Mouse (Mus musculus) liver, adult (tissue): ENCODE measurements around the gene Igsf21.

Source experiments
- GATA4 ChIP-seq: IDR thresholded peaks from 2 replicates; pipeline ENCODE4 v1.6.1; 2014; ENCODE audit warnings: mild to moderate bottlenecking, low read length; ENCODE audit not compliant: insufficient replicate concordance

The Igsf21 gene

DNA sequence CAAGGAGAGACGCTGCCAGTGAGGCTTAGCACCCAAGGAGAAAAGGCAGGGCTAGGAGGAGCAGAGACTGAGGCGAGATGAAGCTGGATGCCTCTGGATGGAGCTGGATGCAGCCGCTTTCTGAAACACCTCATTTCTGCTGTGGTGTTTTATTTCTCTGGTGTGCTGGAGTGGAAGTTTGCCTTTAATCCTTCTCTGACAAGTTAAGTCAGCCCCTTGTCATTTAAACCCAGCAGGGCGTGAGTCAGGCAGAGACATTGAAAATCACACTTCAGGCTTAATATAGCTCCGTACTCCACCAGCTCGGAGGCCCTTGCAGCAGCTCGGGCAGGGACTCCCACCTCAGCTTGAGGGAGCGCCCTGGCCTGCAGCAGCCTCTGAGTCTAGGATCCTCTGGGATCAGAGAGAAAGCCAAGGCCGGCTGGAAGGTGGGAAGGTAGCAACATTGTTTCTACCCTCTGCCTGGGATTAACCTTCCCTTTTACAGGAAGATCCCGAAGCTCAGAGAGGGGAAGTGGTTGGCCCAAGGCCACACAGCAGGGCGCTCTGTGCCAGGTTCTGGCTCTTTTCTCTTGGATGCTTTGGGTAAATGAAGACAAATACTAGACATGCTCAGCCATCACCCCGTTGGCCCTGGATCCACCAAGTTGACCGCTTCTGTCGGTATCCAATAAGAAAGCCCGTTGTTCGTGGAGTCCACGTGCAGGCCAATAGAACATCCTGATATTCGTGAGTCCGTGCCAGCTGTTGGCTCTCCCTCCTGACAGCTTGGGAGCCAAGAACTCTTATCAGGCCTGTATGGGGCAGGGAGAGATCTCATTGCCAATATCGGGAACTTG, 98.5 kb downstream of the Igsf21 start:
- no peak for TF ChIP-seq GATA4

DNA sequence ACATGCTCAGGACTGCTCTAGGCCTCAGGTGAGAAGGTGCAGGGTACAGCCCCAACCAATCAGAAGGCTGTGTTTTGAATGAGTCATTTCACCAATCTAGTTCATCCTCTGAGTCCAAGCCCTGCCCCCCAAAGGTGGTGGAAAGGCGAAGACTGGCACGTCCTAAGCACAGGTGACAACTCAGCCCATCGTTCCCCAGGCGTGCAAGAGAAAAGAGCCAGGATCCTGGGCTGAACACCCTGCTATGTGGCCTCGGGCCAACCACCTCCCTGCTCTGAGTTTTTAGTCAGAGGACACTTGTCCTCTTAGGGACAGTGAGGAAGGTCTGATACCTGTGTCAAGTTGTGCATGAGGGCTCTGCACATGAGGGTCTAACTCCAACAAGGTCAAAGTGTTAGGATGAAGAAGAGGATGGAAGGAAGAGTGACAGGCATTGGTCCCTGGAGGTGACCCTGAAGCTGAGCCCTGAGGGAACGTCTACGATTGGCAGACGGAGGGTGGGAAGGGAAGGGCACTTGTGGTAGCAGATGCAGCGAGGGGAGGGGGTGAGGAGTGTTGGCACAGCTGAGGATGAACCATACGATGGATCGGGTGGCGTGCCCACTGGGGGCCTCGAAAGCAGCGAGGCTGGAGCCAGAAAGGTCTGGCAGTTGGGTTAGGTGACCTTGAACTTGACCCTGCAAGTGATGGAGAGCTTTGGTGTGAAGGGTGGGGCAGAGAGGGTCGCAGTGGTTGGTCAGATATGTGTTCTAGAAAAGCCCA, 99.3 kb downstream of the Igsf21 start:
- TF ChIP-seq GATA4 = no peak

DNA sequence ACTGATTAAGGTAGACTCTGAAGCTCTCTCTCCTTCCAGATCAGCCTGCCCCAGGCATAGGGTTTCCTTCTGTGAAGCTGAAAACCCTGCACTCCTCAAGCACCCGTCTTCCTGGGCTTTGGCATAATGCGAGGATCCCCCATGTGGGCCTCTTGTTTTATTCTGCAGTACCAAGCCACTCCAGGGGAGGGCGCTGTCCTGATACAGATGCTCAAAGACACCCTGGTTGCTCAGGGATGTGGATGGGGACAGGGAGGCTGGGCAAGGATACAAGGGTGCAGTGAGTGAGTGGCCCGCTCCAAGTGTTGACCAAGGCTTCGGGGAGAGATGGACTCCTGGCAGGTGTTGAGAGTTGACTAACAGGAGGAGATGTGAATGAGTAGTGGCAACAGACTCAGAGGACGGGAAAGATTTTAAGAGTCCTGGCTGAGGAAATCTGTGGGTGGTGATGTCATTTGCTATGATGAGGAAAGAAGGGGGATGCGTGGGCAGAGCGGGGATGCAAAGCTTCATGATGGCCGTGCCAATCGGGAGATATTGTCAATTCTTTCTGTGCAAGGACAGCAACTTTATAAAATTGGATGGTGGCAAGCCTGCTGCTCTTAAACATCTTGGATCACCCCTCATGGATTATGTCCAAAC, 102.6 kb downstream of the Igsf21 start:
- TF ChIP-seq GATA4 = no peak

DNA sequence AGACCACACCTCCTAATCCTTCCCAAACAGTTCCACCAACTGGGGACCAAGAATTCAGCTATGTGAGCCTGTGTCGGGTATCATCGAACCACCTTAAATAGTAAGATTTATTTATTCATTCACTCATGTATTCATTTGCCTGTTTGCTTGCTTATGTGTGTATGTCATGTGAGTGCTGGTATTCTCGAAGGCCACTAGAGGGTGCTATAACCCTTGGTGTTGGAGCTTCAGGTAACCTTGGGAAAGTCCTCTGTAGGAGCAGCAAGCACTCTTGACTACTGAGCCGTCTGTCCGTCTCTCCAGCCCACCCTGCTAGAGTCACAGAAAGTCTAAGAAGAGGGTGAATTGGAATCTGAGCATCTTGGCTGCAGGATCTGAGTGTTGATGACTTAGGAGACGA, 103.4 kb downstream of the Igsf21 start:
- TF ChIP-seq GATA4 = no peak

DNA sequence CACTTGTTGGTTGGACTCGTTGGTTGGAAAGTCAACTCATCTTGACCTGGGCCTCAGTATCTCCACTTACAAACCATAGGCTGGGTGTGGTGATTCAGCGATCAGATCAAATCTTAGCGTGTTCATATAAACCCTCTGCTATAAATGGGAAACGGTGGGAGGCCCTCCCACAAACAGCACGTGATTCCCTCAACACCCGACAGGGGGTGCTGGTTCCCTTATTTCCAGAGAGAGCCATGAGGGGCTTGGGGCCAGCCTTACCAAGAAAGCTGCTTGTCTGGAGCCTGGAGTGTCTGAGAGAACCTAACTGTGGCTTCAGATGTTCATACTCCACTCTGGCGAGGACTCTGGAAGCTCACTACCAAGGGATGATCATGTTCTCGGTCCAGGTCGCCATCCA, 106.1 kb downstream of the Igsf21 start:
- TF ChIP-seq GATA4 = no peak

DNA sequence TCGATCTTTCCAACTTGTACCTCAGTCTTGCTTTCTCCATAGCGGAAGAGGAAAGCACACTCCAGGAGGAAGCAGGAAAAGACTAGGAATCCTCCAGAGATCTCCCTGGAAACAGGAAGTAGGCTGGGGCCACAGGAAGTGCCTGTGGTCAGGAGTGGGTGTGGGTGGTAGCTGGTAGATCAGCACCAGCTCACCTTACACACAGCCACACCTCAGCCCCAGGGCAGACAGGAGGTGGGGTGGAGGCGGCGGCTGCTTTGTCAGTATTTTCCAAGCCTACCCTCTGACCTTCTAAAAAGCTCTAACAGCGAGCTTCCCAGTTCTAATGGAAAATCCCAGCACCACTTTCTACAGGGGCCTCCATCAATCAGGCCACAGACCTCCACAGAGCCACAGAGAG, 107.7 kb downstream of the Igsf21 start:
- no peak for TF ChIP-seq GATA4

DNA sequence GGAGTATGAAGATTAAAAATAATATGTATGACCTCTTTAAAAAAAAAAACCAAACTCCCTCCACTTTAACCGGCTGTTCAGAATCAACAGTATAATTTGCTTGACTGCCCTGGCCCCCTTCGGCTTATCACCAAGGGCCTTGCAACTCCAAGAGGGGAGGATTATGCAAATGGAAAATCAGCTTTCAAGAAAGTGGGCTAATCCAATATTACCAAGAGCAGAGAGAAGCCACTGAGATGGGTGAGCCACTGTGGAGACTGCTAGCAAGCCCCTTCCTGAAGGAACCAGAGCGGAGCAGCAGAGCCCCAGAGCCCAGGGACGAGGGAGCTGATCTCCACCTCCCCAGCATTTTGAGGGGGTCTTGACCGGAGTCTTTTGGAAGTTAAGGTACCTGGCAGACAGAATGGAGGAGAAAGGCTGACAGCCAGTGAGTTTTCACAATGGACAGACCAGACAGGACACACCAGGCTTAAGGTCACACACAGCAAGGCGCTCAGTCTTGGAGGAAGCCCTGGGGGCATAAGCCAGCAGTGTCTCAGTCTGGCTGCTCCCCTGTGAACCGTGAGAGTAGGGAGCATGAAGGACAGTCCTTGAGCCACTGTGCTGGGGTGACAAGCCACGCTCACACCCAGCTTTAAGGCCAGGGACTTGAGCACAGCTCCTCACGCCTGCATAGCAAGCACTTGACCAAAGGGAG, 114.8 kb downstream of the Igsf21 start:
- no peak for TF ChIP-seq GATA4

DNA sequence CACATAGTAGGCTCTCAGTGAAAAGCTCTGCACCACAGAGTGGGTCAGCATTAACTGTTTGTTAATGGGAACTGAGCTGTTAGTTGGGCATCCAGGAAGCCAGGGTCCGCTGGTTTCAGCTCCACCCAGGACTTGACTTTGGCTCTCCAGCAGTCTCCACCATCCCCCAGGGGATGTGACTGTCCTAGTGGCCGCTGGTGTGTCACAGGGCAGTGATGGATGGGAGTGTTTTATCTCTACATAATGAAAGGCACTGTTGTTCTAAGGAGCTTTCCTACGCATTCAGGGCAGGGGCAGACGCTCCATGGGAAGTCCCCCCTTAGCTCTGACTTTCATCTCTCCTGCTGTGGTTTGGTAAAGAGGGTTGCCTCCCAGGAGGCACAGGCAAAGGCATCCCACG, 115.4 kb downstream of the Igsf21 start:
- TF ChIP-seq GATA4 = no peak

DNA sequence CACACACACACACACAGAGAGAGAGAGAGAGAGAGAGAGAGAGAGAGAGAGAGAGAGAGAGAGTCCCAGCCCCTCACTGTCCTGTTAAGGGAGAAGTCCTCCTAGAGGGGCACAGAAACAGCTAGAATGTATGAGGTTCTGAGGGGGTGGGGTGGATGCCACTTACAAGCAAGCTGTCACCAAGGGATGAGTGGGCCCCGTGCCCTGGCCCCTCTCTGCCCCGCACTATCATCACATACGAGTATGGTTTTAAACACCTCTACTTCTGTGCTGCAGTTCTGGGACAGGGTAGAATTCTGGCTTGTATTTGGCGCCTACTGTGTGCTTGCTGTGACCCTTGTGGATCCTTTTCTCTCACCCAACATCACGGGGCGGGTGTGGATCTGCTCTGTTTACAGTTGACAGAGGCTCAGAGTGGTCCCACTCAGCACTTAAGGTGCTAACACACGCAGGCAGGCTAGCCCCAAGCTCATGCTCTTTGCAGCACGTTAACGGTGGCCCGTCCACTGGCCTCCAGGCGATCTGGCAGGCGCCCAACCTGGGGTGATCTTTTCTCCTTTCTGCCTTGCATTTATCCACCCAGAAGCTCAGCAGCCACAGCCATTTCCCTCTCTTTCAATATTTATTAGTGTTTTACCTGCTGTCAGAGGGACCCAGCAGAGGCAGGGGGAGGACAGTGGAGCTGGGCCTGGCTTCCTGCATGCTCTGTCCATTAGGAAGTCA, 116.9 kb downstream of the Igsf21 start:
- no peak for TF ChIP-seq GATA4

DNA sequence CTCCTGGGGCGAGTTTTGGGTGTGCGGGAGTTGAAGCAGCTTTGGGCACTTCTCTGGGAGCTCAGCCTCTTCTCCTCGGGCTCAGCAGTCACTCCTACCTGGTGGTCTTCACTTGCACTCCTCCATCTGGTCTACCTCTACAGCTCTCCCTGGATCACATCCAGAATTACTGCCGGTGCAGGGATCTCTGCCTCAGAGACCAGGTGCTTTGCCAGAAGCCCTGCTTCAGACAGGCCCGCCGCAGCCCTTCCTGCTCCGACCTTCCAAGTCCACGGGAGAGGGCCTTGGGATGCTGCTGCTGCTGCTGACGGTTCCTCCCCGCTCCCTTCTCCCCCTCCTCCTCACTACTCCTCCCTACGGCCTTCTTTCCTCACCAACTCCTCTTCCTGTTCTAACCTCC, 118.5 kb downstream of the Igsf21 start:
- TF ChIP-seq GATA4 = no peak

DNA sequence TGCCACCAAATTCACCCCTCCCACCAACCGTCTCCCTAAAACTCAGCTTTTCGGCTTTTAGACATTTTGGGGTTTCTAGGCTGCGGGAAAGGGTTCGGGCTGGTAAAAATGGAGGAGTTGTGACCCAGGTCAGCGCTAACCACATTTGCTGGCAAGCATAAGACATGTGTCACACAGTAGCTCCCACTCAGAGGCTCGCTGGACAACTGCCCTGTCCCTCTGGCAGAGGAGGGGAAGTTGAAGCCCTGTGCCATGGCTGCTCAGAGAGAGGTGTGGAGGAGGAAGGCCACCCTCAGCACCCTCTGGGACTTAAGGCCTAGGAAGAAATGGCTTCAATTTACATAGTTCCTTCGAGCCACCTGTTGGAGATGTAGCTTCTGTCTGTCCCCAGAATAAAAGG, 120.8 kb downstream of the Igsf21 start:
- no peak for TF ChIP-seq GATA4

DNA sequence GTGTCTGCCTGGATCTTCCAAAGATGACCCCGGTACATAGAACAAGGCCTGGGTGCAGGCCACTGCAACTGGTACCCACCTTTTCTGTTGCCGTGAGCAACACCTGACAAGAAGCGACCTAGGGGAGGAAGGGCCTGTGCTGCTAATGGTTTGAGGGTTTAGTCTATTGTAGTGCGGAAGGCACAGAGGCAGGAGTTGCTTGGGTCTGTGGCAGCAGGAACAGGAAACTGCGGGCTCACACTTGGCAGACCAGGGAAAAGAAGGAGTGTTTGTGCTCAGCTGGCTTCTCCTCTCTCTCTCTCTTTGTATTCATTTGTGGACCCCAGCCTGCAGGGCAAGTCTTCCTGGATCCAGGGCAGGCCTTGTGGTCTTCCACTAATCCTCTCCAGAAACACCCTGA, 124.0 kb downstream of the Igsf21 start:
- TF ChIP-seq GATA4 = no peak

DNA sequence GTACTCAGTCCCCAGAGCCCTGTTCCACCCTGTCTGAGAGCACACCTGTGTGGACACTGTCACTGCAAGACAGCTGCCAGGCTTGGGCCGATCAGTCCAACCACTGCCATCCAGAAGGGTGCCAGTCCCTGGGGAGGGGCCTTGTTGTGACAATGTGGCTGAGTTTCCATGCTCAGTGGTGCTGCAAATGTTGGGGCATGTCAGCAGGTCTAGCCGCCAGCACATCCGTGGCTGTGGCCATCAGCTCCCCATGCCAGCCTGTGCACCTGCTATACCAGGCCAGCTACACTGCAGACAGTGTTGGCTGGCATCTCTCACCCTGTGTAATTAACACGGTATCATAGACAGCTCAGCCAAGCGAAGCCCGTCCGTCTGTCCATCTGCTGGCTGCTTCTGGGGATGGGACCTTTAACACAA, 129.3 kb downstream of the Igsf21 start:
- TF ChIP-seq GATA4 = no peak

DNA sequence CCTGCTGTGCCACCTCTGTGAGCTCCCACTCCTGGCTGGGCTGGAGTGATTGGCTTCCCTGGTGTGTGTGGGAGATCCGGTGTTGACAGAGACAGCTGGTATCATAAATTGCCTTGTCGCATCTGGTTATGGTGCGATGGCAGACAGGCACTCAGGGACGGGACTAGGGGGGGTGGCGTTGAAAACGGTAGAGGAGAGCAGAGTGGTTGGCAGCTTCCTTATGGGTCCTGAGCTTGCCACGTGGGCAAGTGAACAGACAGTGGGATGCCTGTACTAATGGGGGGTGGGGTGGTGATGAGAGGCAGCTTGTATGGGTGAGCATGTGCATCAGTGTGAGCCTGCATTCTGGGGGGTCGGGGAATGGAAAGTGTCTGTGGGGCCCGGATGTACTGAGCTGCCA, 130.8 kb downstream of the Igsf21 start:
- no peak for TF ChIP-seq GATA4

DNA sequence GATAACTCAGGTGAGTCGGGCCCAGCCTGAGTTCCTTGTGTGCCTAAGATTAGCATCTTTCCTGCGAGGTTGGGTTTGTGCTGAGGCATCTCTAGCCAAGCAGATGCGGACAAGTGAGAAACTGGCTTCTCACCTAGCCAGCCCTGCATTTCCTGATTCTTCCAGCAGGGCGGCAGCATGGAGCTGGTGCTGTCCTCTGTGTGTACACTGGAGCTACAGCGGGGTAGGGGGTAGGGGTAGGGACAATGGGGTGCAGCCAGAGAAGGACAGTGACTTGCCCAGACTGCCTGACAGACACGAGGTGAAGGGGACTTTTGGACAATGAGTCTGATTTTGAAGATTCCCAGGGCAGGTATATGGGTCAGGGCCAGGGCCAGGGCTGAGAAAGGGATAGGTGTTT, 131.5 kb downstream of the Igsf21 start:
- TF ChIP-seq GATA4 = no peak
